Mouse (Mus musculus) layer of hippocampus, adult 11-12 months (tissue): ENCODE data around the gene Pclo.
A peak's percentile ranks its signal among the peaks of the same experiment; 100 is the strongest.
"Not testable (repeated sequence)": the region's sequence is repeated elsewhere in the genome, so short reads cannot be mapped to it uniquely, and the experiment has no call there.

ENCODE experiments used
- DNase-seq: peaks from one replicate; pipeline ENCODE4 v3.0.0; 2022; ENCODE audit warnings: low spot score

The Pclo gene

DNA sequence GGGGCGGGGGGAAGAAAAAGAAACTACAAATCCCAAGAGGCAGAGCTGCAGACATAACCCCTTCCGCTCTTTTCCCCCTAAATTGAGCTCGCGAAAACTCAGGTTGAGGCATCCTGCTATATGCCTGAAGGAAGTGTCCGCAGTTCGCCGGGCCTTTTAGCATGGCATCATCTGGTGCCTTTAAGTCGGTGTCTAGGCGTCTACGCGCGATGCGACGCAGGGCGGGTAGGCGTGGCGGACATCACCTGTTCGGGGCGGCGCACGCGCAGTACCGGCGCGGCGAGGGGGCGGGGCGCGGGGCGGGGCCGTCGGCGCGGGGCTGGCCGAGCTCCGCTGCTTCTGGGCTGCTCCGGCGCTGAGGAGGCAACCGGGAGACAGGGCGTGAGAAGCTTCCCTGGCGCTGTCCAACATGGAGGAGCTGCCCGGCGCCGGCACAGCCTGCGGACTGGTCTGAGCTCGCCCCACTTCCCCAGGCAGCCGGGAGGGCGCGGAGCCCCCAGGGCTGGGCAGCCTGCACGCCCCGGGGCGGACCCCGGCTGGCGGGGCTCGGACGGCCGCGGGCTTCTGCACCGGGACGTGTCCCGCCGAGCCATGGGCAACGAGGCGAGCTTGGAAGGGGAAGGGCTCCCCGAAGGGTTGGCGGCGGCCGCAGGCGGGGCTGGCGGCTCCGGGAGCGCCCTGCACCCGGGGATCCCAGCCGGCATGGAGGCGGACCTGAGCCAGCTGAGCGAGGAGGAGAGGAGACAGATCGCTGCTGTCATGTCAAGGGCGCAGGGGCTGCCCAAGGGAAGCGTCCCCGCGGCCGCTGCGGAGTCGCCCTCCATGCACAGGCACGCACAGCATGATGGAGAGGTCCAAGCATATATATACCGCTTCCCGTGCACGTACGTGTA lies at the start of gene Pclo:
TSS of gene Pclo (plus strand) at position 288 of the 893 bp plus-strand sequence.
- peak; percentile 91 for DNase-seq

DNA sequence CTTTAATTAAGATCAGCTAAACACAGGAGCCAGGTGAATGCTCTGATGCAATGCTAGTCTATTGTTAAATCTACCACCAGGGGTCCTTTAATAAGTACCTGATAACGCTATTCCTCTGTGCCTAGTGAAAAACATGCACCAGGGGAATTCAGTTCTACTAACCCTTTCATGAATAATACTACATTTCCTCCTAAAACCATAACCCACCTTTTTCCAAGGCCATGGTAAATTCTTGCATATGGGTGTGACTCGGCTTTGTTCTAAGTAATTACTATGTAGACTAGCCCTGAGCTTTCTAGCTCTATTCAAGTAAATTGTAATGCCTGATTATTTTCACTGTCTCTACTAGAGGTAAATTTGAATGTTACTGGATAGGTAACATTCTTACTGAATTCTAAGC lies 20.3 kb upstream of the Pclo start:
- not testable (repeated sequence) for DNase-seq

DNA sequence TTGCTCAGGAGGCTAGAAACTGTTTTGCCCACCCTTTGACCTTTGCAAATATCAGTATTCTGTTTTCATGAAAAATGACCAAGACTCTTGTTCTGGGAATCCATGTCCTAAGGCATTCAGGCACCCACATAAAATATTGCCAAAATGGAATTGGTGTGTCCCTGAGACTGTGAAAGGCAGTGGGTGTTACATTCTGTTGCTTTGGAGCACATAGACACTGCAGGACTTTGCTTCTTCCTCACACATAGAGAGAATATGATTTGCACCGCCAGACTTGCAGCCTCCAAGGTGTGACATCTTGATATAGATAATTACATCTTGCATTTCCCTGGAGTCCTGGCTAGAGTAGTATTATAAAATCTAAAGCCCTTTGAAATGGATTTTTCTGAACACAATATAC lies 6.2 kb upstream of the Pclo start:
- DNase-seq: no peak

DNA sequence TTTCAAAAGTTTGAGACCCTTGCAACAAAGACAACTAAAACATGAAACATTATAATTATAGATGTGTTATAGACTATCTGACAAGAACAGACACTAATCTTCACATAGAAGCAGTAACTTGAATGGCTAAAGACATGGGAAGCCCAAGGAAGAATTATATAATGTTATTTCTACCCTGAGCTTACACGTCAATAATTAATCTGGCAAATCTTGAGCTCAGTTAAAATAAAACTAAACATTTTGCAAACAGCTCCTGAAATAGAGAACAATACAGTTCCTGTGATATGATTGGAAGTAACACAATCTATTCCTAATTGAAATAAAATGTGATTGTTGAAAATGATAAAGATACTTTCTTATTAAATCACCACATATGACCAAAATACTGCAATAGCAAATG lies 5.1 kb upstream of the Pclo start:
- DNase-seq: no peak

DNA sequence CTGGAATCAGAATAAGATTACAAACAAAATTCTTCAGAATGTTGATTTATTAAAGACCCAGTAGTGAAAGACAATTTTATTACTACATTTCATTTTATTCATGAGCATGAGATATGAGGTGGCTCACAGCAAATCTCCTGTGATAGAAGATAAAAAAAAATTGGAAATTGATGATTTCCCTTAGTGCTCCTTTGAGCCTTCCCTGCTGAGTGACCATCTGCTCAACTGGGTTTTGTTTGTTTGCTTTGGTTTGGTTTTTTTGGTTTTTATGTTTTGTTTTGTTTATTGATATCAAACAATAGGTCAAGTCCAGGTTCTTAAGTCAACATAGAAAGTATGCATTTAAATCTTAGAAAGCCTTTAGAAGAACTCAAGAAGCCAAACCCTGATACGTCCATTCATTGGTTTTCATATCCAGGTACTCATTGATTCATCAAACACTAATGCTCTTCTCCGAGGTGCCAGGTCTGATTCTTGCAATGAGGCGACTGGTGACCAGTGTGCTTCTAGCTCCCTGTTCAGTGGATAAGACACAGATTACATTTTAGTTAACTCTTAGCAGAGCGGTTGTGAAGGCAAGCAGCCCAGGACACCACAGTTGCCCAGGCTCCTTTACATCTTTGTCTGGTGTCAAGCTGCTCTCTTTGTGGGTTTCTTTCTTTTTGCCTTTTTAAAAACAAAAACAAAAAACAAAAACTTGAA lies 3.6 kb downstream of the Pclo start:
- no peak for DNase-seq

DNA sequence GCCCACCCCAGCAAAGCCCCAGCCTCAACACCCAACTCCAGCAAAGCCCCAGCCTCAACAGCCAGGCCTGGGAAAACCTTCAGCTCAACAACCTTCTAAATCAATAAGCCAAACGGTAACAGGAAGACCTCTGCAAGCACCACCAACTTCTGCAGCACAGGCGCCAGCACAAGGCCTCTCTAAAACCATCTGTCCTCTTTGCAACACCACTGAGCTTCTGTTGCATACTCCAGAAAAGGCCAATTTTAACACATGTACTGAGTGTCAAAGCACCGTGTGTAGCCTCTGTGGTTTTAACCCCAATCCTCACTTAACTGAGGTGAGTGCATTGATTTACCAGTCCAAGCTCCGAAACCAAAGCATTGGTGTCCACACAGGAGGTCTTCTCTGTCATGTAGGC lies 7.3 kb downstream of the Pclo start:
- DNase-seq: no peak

DNA sequence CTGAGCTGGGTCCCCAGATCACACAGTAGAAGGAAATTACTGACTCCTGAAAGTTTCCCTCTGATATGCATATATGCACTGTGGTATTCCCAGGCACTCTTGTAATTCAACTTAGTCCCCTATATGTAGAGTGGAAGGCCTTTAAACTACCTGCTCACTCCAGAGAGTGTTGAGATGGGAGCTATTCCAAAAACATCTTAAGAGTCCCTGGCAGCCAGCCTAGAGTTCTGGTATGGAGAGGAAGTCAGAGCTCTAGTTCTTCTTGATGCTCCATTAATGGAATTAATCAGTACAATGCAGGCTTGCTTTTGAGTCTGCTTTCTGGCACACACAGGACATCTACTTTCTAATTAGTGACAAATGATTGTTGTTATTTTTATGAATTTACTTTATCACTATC lies 11.3 kb downstream of the Pclo start:
- no peak for DNase-seq

DNA sequence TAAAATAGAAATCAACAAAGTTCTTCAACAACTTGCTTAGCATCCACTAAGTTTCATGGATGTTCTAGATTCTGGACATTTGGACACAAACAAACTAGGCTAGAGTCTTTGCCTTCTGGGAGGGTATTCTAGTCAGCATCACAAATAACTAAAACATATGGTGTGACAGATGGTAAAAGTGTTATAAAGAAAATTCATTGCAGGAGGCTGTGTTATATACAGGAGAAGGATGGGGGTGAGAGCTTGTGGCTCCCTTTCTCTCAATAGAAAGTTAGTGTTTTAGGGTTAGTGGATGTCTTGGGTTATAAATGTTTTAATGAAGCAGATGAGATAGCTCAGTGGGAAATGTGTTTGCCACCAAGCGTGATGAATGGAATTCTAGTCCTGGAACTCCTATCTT lies 13.1 kb downstream of the Pclo start:
- DNase-seq: no peak

DNA sequence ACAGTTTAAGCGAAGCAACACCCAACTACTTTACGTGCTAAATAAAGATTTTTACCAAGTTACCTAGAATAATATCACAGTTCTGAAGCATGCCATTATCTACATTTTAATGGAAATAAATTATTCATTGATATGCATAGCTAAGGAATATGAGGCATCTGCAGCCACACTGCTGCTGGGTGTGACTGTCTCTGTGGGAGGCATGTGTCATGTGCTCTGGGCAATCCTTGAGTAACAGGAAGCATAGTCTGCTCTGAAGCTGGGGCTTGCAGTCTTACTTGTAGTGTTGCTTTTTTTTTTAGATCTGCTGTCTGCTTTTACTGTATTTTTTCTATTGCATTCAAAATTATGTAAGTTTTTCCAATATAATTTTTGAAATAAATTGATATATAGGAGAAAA lies 17.2 kb downstream of the Pclo start:
- no peak for DNase-seq

DNA sequence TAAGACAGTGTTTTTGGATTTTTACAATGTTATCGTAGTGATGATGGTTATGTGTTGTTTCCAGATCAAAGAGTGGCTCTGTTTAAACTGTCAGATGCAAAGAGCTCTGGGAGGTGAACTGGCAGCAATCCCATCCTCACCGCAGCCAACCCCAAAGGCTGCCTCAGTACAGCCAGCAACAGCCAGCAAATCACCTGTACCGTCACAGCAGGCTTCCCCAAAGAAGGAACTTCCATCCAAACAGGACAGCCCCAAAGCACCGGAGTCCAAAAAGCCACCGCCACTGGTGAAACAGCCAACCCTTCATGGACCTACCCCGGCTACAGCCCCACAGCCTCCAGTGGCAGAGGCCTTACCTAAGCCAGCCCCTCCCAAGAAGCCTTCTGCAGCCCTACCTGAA lies 24.6 kb downstream of the Pclo start:
- DNase-seq: no peak

DNA sequence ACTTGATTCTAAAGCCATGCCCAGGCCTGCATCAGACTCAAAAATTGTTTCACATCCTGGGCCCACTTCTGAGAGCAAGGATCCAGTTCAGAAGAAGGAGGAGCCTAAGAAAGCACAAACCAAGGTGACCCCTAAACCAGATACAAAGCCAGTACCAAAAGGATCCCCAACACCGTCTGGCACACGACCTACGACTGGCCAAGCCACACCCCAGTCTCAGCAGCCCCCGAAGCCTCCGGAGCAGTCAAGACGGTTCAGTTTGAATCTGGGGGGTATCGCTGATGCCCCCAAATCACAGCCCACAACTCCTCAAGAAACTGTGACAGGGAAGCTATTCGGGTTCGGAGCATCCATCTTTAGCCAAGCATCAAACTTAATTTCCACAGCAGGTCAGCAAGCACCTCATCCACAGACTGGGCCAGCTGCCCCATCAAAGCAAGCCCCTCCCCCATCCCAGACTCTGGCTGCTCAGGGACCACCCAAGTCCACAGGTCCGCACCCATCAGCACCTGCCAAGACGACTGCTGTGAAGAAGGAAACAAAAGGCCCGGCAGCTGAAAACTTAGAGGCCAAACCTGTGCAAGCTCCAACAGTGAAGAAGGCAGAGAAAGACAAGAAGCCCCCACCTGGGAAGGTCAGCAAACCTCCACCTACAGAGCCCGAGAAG lies 25.4 kb downstream of the Pclo start:
- no peak for DNase-seq

DNA sequence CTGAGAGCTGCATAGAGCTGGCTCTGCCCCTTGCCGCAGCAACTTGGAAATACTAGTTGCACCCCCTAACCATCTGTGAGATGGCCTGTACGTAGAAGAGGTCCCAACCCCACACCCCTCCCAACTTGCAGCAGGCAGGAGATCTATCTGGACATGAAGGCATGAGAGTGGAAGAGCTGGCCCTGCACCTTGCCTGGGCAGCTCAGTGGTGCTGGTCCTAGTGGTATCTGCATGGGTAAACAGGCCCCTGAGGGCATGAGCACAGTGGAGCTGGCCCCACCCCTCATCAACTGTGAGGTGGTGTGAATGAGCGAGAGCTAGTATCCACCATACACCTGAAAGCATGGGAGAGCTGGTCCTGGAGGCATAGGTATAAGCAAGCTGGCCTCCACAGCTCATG lies 60.9 kb downstream of the Pclo start:
- no peak for DNase-seq

DNA sequence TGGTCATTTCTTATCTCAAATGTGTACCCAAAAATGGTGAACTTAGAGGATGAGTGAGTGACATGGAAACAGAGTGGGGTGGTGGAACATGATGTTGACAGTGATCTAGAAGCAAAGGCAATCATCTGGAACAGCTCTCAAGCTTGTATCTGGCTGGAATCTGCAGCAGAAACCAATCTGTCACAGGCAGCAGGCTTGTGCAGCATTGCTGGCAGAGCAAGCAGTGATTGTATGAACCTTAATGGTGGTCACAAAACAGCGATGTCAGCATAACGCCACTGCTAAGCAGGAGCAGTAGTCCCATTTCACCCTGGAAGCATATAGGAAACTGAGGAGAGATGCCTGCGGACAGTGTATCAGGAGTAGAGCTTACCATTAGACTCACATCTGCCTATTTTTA lies 76.8 kb downstream of the Pclo start:
- peak; percentile 55 for DNase-seq

DNA sequence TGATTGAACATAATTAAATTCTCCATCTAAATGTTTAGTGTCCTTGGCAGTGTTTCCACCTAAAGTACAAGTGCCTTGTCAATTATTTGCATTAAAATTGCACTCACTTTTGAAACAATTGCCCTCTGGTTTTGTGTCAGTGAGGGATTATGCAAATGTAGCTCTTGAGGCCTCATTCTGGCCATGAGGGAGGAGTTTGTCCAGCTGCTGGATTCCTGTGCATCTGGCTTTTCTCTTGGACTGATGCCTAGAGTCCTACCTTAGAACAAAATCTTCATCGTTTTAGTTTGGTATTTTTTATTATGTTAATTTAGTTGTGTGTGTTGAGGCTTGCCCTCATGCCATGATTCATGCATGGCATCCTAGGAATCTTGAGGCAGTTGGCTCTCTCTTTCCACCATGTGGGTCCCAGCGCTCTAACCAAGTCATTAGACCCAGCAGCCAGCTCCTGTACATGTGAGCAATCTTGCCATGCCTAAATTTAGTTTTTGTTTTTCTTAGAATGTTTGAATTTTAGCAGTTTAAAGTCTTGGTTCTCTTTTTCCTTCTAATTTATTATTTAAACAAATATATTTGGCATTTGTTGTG lies 80.8 kb downstream of the Pclo start:
- no peak for DNase-seq

DNA sequence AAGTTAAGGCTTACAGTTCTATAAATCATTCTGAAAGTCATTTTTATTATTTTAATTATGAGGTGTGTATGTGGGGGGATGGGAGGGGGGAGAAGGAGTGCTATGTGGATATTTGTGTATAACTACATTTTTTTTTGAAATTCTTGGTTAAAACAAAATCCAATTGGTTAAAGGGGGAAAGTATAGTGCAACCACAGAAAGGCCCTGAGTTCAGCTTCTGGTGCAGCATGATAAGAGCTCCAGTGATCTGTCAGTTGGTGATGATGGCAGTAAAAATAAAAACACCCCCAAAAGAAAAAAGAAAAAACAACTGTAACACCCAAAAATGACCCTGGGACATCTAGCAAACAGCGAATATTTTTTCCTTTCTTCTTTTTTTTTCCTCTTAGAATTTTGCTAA lies 93.6 kb downstream of the Pclo start:
- no peak for DNase-seq

DNA sequence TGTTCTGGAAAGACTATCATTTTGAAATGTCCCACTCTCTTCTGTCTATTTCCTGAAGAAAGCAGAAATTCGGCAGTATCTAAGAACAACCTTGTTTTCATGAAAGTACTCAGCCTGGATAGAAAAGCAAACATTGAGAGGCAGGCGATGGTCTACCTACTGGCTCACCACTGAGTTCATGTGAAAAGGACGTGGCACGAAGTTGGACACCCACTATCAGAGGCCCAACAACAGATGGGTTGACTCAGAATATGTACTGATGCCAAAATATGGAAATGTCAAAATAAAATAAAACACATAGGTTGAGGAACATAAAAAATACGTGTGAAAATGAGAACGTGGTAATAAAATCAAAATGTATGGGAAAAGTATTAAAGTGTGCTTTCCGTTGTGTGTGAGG lies 106.4 kb downstream of the Pclo start:
- no peak for DNase-seq

DNA sequence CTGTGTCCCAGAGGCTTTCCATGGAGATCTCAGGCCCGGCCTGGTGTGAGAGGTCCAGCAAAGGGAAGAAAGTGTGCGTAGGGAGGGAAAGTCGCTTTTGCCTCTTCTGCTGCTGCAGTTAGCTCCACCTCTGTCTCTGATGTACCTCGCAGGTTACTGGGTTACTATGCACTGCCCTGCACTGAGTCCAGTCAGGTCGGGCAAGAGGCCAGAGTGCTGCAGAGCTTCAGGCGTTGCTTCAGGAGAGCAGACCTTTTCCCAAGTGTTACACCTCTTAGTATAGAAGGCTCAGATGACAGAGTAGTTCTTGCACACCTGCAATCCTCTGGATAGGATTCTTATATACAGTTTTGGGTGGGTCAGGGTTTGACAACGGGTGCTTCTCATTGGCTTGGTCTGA lies 108.6 kb downstream of the Pclo start:
- DNase-seq: no peak

DNA sequence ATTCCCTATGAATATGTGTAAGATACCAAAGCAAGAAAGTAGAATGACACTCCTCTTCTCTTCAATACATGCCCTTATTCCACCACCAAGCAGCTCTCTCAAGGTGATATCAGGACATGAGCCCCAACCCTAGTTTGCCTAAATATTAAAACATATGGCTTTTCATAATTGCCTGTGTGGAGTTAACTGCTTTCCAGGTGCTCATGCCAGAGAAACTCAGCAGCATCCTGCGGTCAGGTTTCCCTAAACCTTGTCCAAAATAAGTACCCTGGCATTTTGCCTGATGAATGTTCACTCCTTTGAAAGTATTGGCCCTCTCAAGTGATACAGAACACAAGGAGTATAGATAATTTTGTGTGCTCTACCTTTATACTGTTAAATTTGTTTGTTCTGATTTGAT lies 126.5 kb downstream of the Pclo start:
- no peak for DNase-seq

DNA sequence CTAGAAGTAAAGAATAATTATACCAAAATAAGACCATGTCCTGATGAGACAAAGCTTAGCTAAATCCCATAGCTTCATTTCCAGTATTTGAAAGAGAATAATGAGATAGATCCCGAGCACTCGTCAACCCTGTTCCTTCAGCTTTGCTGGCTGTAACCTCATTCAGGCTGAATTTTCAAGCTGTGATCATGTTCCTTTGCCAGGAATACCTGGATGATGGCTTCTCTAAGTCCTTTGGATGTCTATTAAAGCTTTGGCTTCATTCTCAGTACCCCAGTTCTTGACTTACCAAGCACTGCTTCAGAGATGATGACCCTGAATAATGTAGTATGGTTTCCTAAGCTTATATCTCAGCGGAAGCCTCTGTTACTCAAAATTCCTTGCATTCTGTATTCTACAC lies 131.1 kb downstream of the Pclo start:
- no peak for DNase-seq

DNA sequence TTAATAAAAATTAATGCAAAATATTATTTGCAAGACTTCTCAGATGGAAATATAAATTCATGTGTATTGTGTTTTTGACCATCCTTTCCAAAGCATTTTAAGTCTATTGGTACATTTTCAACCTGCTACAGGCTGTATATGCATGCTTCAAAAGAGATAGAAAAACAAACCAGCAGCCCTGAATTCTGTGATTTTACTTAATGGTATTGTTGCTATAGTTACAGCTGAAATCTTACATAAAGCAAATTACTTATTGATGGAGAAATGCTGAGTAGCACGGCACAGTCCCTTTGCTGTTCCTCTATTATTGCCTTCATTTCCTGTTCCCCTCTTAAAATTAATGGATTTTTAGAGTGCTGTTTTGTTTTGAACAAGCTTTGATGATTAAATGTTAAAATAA lies 145.9 kb downstream of the Pclo start:
- no peak for DNase-seq

DNA sequence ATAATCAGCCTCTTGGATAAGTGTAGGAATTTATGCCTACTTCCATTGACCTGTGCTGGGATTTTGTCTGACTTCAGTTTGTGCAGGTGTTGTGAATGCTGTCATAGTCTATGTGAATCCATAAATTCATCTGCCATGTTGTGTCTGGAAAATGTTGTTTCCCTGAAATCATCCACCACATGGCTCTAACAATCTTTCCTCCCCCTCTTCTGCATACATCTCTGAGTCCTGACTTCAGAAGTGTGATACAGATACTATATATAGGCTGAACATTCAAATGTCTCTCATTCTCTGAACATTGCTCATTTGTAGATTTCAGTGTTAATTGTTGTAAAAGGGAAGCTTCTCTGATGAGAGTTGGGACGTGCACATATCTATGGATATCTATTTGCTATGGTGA lies 147.5 kb downstream of the Pclo start:
- no peak for DNase-seq

DNA sequence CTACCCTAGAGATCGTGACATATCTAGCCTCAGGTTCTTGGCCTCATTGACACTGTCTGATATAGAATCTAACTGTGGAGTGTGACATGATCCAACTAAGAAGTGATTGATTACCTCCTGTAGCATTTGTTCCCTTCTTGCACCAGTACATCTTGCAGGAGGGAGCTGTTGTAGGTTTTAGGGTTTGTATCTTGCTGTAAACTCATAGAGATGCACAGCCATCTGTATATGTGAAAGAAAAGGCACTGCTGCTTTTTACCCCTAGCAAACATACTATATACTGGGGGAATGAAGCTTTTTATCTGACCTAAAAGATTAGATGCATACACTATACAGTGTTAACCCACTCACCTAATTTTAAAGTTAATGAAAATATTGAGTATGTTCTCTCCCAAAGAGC lies 147.9 kb downstream of the Pclo start:
- no peak for DNase-seq

DNA sequence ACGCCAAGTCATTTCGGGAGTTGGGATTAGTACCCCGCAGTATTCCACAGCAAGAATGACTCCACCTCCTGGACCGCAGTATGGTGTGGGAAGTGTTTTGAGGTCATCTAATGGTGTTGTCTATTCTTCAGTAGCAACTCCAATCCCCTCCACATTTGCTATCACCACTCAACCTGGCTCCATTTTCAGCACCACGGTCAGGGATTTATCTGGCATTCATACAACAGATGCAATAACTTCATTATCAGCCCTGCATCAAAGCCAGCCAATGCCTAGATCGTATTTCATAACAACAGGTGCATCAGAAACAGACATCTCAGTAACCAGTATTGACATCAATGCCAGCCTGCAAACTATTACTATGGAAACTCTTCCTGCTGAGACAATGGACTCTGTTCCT lies 165.7 kb downstream of the Pclo start:
- no peak for DNase-seq
